Mouse (Mus musculus) CD4-positive naive resting alpha-beta T cell, adult 57 days (primary cell): ENCODE measurements around the gene Habp4. TPM values are rescaled to one million over a fixed set of nuclear protein-coding genes. Genes with fewer than 3 reads are reported as not detected.

ENCODE experiments used
- total RNA-seq: library from RNA; stranded (reverse); gene quantifications from one replicate; pipeline ENCODE4 v1.2.4, GENCODE M21; 2023

Gene Habp4
- 19.3 TPM for total RNA-seq

DNA sequence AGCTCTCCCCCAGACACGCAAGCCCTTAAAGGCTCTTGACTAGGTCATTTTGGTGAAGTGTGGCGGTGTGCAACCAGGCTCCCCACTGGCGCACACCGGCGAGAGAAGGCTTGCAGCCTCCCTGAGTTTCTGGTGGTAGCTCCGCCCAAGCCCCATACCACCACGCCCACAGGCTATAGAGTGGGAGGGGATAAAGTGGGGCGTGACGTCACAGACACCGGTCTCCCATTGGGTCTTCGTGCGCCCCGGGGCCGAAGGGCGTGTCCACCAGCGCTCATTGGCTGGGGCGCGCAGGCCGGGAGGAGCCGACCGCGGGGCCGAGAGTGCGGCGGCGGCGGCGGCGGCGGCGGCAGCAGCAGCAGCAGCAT, at the start of gene Habp4:
TSS of gene Habp4 (plus strand) at position 277 of the 368 bp plus-strand sequence.

DNA sequence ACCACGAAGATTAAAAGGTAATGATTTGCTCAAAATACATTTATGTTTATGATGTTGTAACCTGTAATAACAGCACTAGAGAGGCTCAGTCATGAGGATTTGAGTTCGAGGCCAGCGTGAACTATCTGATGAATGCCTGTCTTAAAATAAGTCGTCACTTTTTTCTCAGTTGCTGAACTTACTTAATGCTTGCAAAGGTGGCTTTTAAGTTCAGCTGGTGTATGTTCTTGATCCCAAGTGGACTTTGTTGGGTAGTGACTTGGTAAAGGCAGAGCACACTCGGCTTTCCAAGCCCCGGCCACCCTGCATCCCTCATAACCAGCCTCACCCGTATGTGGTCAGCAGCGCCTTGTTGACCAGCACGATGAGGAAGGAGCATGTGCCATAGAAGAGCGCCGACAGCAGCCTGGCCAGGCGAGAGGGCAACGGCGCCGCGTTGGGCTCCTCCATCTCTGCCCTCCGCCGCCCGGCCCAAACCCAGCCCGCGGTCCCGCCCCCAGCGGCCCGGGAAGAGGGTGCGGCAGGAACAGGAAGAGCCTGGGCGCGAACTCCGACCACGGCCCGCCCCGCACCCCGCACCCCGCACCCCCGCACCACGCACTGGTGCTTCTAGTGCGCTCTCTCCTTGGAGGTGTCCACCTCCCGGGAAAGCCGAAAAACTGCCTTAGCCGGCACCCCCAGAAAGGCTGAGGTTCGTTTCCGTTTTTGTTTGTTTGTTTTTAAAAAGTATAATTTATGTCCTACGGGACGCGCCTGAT, 32.6 kb upstream of the Habp4 start, which contains the start of gene Slc35d2:
TSS of gene Slc35d2 (minus strand) at position 511 of the 758 bp plus-strand sequence.

GRCm38 (mm10) chr13:64153083-64153682, 8.4 kb upstream of the Habp4 start, which contains the start of gene Zfp367:
Zfp367 (minus strand) TSS chr13:64153202.

Other genes starting within 250 kb of the Habp4 start
- not detected for gene Hsd17b3, start 72.6 kb upstream of the Habp4 start, total RNA-seq
- gene Slc35d2, start 32.5 kb upstream of the Habp4 start, total RNA-seq, result 18.2 TPM
- 9.3 TPM for gene Zfp367, start 8.6 kb upstream of the Habp4 start, total RNA-seq
- gene Cdc14b, start 113.5 kb downstream of the Habp4 start, total RNA-seq, result 24.0 TPM
- 57.7 TPM for gene Aaed1, start 150.9 kb downstream of the Habp4 start, total RNA-seq
- gene Ctsl, start 209.1 kb downstream of the Habp4 start, total RNA-seq, result 27.8 TPM